9 mouse cellular contexts compared by ENCODE assay signal in genomic region chr1:179261496-179261966, GRCm38 (mm10).
A peak's percentile ranks its signal among the peaks of the same experiment; 100 is the strongest.
DNase-seq lines count a peak whose midpoint lies in the region; ATAC-seq and TF ChIP-seq lines count a peak whose summit lies in the region.
"Had no signal": no experiment of that assay in that cellular context is flagged by ENCODE, and none has a peak within 500 bp of the region (broad histone marks: within the 10 kb centered on the region; RNA-seq: fewer than 3 reads in every experiment).

No protein-coding gene starts in this region.

- no peaks in the 10 kb centered on the region for H3K36me3 ChIP-seq in midbrain, embryonic 13.5 days
- H3K36me3 ChIP-seq: liver, embryonic 13.5 days had no signal

- H3K4me2 ChIP-seq in midbrain, embryonic 13.5 days (replicated peaks): no peak overlapping the region
- H3K4me2 ChIP-seq: liver, embryonic 13.5 days had no signal

- no peak overlapping the region for H3K27ac ChIP-seq in layer of hippocampus, adult 2 months
- peak overlapping the region; percentile 81 for H3K27ac ChIP-seq in midbrain, embryonic 13.5 days
- H3K27ac ChIP-seq: liver, embryonic 13.5 days had no signal

- H3K4me1 ChIP-seq in midbrain, embryonic 13.5 days (replicated peaks): peaks cover 21% of the 10 kb centered on the region
- H3K4me1 ChIP-seq: liver, embryonic 13.5 days had no signal

- no peaks in the 10 kb centered on the region for H3K9me3 ChIP-seq in midbrain, embryonic 13.5 days
- H3K9me3 ChIP-seq: liver, embryonic 13.5 days had no signal

- no peaks in the 10 kb centered on the region for H3K27me3 ChIP-seq in midbrain, embryonic 13.5 days
- H3K27me3 ChIP-seq: liver, embryonic 13.5 days had no signal

- 49% methylated on average over 11 of the region's 11 CpGs for WGBS in midbrain, embryonic 13.5 days

- no peak for TF ChIP-seq CTCF in layer of hippocampus, adult 2 months (conservative IDR thresholded peaks at IDR 0.05)

- intact Hi-C loops in heart, postnatal 25 days (cut with DNase I): no loop called here

- no peak overlapping the region for H3K4me3 ChIP-seq in layer of hippocampus, adult 2 months
- no peak overlapping the region for H3K4me3 ChIP-seq in midbrain, embryonic 13.5 days (replicated peaks)
- H3K4me3 ChIP-seq: liver, embryonic 13.5 days had no signal

- H3K9ac ChIP-seq in midbrain, embryonic 13.5 days (replicated peaks): no peak overlapping the region; the same call in 1 of the 2 replicates
- H3K9ac ChIP-seq: liver, embryonic 13.5 days had no signal

- DNase-seq in layer of hippocampus, postnatal 10 days (ENCODE audit: low spot score in 2 of 2): peak; percentile 21 to 23
- no peak for DNase-seq in layer of hippocampus, adult 2 months (ENCODE audit: low spot score in 2 of 2)
- peak; percentile 43 for DNase-seq in cerebellum, adult 9-11 months
- DNase-seq in frontal cortex, postnatal 36 days (ENCODE audit: low spot score in 2 of 2): peak; percentile 17 to 19
- no peak for DNase-seq in testis, postnatal 14 days (ENCODE audit: low spot score)
- DNase-seq in adrenal gland, postnatal 4 days (ENCODE audit: low spot score in 2 of 2): no peak
- DNase-seq in heart, postnatal 25 days (ENCODE audit: low spot score): no peak
- DNase-seq: liver, embryonic 13.5 days had no signal

- ATAC-seq in midbrain, embryonic 13.5 days: peak; percentile 65; the same call in 1 of the 2 replicates

Comparison
In these comparisons a context has a peak if more than half of its experiments do, and no peak if none do; other contexts are left out.
1. DNase-seq: peak in layer of hippocampus, postnatal 10 days (2 of 2), cerebellum, adult 9-11 months (single experiment) and frontal cortex, postnatal 36 days (2 of 2); none in layer of hippocampus, adult 2 months (0 of 2), testis, postnatal 14 days (single experiment), adrenal gland, postnatal 4 days (0 of 2) and heart, postnatal 25 days (single experiment).